Mouse (Mus musculus): Measurements from ENCODE around the gene Tfap2e.

DNA sequence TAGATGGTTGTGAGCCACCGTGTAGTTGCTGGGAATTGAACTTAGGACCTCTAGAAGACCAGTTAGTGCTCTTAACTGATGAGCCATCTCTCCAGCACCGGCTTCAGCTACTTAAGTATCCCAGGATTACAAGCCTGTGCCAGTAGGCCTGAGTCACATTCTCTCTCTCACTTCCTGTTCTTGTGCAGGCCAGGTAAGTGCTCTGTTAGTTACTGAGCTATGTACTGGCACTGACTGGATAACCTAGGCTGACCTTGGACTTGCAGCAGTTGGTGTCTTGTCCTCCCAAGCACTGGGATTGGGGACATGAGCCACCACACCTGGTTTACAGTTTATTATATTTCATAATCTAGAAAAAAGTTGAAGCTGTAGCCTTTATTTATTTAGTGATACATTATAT lies 27.4 kb upstream of the Tfap2e start:
- TF ChIP-seq CTCF (IDR thresholded peaks at IDR 0.05) (no peak), POLR2A (IDR thresholded peaks at IDR 0.05; ENCODE audit: insufficient read depth, low read depth, low read length) (no peak), EP300 (IDR thresholded peaks at IDR 0.05; ENCODE audit: insufficient read depth, low read depth, low read length) (no peak)
